Mouse (Mus musculus) liver, adult 2 months (tissue): ENCODE results near the gene Arhgap18.

Experiments
- CTCF ChIP-seq: fragments of 200-500 bp; IDR thresholded peaks from 2 replicates; pipeline ENCODE4 v1.5.1; 2011; ENCODE audit warnings: low read depth, low read length, control low read depth
- POLR2A ChIP-seq: fragments of 200-500 bp; IDR thresholded peaks from 2 replicates; pipeline ENCODE4 v1.6.1; 2011; ENCODE audit warnings: low read length, control low read depth; ENCODE audit not compliant: insufficient read depth; ENCODE audit errors: extremely low read depth

GRCm38 (mm10) chr10:26911176-26911575, 158.0 kb downstream of the Arhgap18 start:
- TF ChIP-seq CTCF (no peak), POLR2A (no peak)
